Mouse (Mus musculus) heart, embryonic 11.5 days (tissue): ENCODE measurements at regions not wholly inside any gene's neighbourhood (a gene's known extent, or its start where the extent isn't known, plus 50 kb on each side); places are given as distances from the start of the nearest gene placed in this dataset.

Source experiments
- ATAC-seq: fragments of 200-750 bp; cut with Nextera tagmentation; replicated peaks from 2 replicates; pipeline ENCODE4 v1.8.0; 2017; ENCODE audit warnings: moderate library complexity; ENCODE audit not compliant: insufficient number of reproducible peaks, low FRiP score, low TSS enrichment
- H3K27ac ChIP-seq: fragments of 300-500 bp; sonication (generic); 2 replicates; pipeline ENCODE4 v1.5.1; 2014; ENCODE audit warnings: mild to moderate bottlenecking, low read depth, low read length
- H3K27me3 ChIP-seq: fragments of 300-500 bp; sonication (generic); 2 replicates; pipeline ENCODE4 v1.6.1; 2014; ENCODE audit warnings: mild to moderate bottlenecking, low read length, mixed read lengths; ENCODE audit not compliant: control insufficient read depth, insufficient read depth
- H3K36me3 ChIP-seq: fragments of 300-500 bp; sonication (generic); 2 replicates; pipeline ENCODE4 v1.6.1; 2014; ENCODE audit warnings: mild to moderate bottlenecking, low read length, moderate library complexity, mixed read lengths; ENCODE audit not compliant: control insufficient read depth, insufficient read depth
- H3K4me1 ChIP-seq: fragments of 300-500 bp; sonication (generic); 2 replicates; pipeline ENCODE4 v1.6.1; 2014; ENCODE audit warnings: low read length; ENCODE audit not compliant: control insufficient read depth, insufficient read depth
- H3K4me2 ChIP-seq: fragments of 300-500 bp; sonication (generic); 2 replicates; pipeline ENCODE4 v1.6.1; 2014; ENCODE audit warnings: mild to moderate bottlenecking, moderate library complexity
- H3K4me3 ChIP-seq: fragments of 300-500 bp; sonication (generic); 2 replicates; pipeline ENCODE4 v1.5.1; 2014; ENCODE audit warnings: low read depth, low read length
- H3K9ac ChIP-seq: fragments of 300-500 bp; sonication (generic); 2 replicates; pipeline ENCODE4 v1.6.1; 2014; ENCODE audit warnings: mild to moderate bottlenecking, low read depth, low read length, moderate library complexity
- H3K9me3 ChIP-seq: fragments of 300-500 bp; sonication (generic); replicated peaks from 2 replicates; pipeline ENCODE4 v1.6.1; 2016; ENCODE audit warnings: low read length; ENCODE audit not compliant: control insufficient read depth
- WGBS: fragments of 180-500 bp; shearing (Covaris S2); extraction: QIAGEN DNeasy Blood & Tissue Kit; methylation state at CpG from one replicate; pipeline ENCODE4 v1.1.7; 2014; ENCODE audit not compliant: insufficient replicate concordance; 5-methylcytosine and 5-hydroxymethylcytosine counted together

DNA sequence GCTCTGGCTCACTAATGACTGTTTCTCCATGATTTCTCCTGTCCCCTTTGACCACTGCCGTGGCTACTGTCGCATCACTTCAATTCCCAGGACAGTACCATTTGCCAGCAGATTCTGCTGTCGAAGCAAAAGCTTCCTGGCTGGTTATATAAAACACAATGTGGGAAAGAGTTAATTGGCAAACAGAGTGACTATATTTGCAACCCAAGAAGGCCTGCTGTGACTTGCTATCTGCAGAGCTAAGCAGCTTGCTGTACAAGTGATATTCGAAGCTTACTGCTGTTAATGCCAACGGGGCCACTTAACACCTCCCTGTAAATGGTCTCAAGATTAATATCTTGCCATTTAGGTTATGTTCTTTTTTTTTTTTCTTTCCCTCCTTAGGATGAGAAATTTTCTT, 242.2 kb upstream of the A1bg start:
- no peak overlapping the region for H3K27ac ChIP-seq
- ATAC-seq: no peak
- WGBS: 37% methylated on average over 5 of the region's 5 CpGs
- no peak overlapping the region for H3K9ac ChIP-seq
- H3K4me1 ChIP-seq: peaks cover 4% of the 10 kb centered on the region; the same call in 1 of the 2 replicates
- no peak overlapping the region for H3K4me2 ChIP-seq
- H3K4me3 ChIP-seq: no peak overlapping the region
- H3K36me3 ChIP-seq: no peaks in the 10 kb centered on the region
- H3K27me3 ChIP-seq: no peaks in the 10 kb centered on the region
- H3K9me3 ChIP-seq: no peaks in the 10 kb centered on the region

DNA sequence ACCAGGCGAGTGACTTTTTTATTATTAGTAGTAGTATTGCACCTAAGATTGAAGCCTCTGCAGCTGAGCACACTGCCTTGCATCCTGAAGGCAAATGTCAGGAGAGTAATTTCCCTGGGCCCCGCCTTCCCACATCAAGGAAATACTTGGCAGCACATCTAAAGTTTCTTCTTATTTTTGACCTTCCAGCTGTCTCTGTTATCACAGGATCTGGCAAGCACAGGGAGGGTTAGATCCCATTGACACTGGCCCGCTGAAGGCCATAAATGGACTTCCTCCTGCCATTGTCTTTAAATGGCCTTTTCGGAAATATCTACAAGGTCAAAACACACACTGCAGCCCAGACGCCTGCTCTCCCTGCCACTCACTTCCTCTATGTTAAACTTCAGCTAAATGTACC, 238.6 kb upstream of the A1bg start:
- H3K4me3 ChIP-seq: no peak overlapping the region
- 62% methylated on average over 5 of the region's 5 CpGs for WGBS
- no peak overlapping the region for H3K9ac ChIP-seq
- peaks cover 4% of the 10 kb centered on the region; the same call in 1 of the 2 replicates for H3K4me1 ChIP-seq
- H3K27me3 ChIP-seq: no peaks in the 10 kb centered on the region
- H3K36me3 ChIP-seq: no peaks in the 10 kb centered on the region
- no peak overlapping the region for H3K4me2 ChIP-seq
- ATAC-seq: no peak
- no peak overlapping the region for H3K27ac ChIP-seq
- H3K9me3 ChIP-seq: no peaks in the 10 kb centered on the region

GRCm38 (mm10) chr15:61160666-61161065, 237.9 kb upstream of the A1bg start:
- WGBS: 60% methylated on average over 1 of the region's 1 CpGs
- no peak overlapping the region for H3K9ac ChIP-seq
- H3K9me3 ChIP-seq: no peaks in the 10 kb centered on the region
- H3K4me1 ChIP-seq: peaks cover 4% of the 10 kb centered on the region; the same call in 1 of the 2 replicates
- no peaks in the 10 kb centered on the region for H3K27me3 ChIP-seq
- no peaks in the 10 kb centered on the region for H3K36me3 ChIP-seq
- H3K4me3 ChIP-seq: no peak overlapping the region
- H3K27ac ChIP-seq: no peak overlapping the region
- no peak for ATAC-seq
- H3K4me2 ChIP-seq: no peak overlapping the region

GRCm38 (mm10) chr15:61159552-61159951, 236.7 kb upstream of the A1bg start:
- Histone ChIP-seq H3K36me3 (no peaks in the 10 kb centered on the region), H3K4me3 (no peak overlapping the region), H3K4me1 (peaks cover 4% of the 10 kb centered on the region; the same call in 1 of the 2 replicates), H3K27ac (no peak overlapping the region), H3K4me2 (no peak overlapping the region), H3K9me3 (no peaks in the 10 kb centered on the region), H3K9ac (no peak overlapping the region), H3K27me3 (no peaks in the 10 kb centered on the region)
- WGBS: 69% methylated on average over 5 of the region's 5 CpGs
- no peak for ATAC-seq

GRCm38 (mm10) chr15:61158041-61158545, 235.3 kb upstream of the A1bg start:
- no peaks in the 10 kb centered on the region for H3K9me3 ChIP-seq
- peak overlapping the region; percentile 55 for H3K4me2 ChIP-seq
- H3K4me3 ChIP-seq: peak overlapping the region; percentile 28
- 41% methylated on average over 13 of the region's 13 CpGs for WGBS
- H3K4me1 ChIP-seq: peaks cover 4% of the 10 kb centered on the region; the same call in 1 of the 2 replicates
- no peaks in the 10 kb centered on the region for H3K27me3 ChIP-seq
- H3K9ac ChIP-seq: 0 out of 2 replicates have a peak overlapping the region, but pooled peaks have one; percentile 3
- H3K27ac ChIP-seq: no peak overlapping the region
- no peak for ATAC-seq
- H3K36me3 ChIP-seq: no peaks in the 10 kb centered on the region

- Histone ChIP-seq H3K4me1 (peaks cover 4% of the 10 kb centered on the region; the same call in 1 of the 2 replicates), H3K9me3 (no peaks in the 10 kb centered on the region), H3K27ac (no peak overlapping the region), H3K36me3 (no peaks in the 10 kb centered on the region), H3K9ac (no peak overlapping the region), H3K27me3 (no peaks in the 10 kb centered on the region), H3K4me2 (peak overlapping the region; percentile 55), H3K4me3 (peak overlapping the region; percentile 28; the same call in 1 of the 2 replicates)
- ATAC-seq: no peak
- 8% methylated on average over 13 of the region's 13 CpGs for WGBS
These were observed 234.7 kb upstream of the A1bg start for GRCm38 (mm10) chr15:61157543-61157942.

- Histone ChIP-seq H3K4me2 (no peak overlapping the region), H3K4me1 (no peaks in the 10 kb centered on the region), H3K36me3 (no peaks in the 10 kb centered on the region), H3K9ac (no peak overlapping the region), H3K4me3 (no peak overlapping the region), H3K27ac (no peak overlapping the region), H3K27me3 (no peaks in the 10 kb centered on the region), H3K9me3 (no peaks in the 10 kb centered on the region)
- 46% methylated on average over 7 of the region's 7 CpGs for WGBS
- ATAC-seq: no peak
These were observed 232.7 kb upstream of the A1bg start for GRCm38 (mm10) chr15:61155530-61155929.

DNA sequence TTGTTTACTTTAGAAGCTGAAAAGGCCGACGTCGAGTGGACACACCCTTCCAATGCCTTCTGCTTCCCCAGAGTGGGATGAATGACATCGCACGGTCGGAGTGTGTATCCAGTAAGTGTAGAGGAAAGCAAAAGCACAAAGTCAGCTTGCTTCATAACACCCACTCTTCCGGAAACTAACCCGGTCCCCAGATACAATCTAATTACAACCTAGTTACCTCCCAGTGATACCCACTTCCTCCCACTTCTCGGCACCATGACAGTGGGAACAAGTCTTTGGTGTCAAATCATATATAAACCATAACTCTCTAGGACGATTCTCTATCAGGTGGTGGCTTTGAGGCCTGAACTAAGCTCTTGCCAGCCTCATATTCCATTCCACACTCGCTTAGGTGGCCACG, 231.4 kb upstream of the A1bg start:
- Histone ChIP-seq H3K9ac (no peak overlapping the region), H3K36me3 (no peaks in the 10 kb centered on the region), H3K4me2 (no peak overlapping the region), H3K27ac (no peak overlapping the region), H3K27me3 (no peaks in the 10 kb centered on the region), H3K9me3 (no peaks in the 10 kb centered on the region), H3K4me1 (no peaks in the 10 kb centered on the region), H3K4me3 (no peak overlapping the region)
- no peak for ATAC-seq
- 79% methylated on average over 12 of the region's 12 CpGs for WGBS

DNA sequence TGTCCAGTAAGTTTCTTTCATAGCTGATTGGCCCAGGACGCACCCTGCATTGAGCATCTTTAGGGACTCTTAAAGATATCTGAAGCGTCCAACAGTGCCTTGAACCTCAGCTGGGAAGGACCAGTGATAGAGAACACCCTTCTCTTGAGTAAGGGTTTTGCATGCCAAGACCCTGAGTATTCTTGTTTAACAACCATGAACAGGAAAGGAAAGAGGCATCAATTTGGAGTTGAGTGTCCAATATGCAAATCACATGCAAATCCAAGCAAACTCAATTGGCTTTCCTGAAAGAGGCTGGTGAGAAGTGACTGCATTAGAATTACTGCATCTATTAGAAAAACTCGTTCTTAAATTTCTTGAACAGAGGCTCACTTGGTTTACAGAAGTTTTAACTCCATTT, 220.0 kb upstream of the A1bg start:
- no peak for ATAC-seq
- H3K9ac ChIP-seq: no peak overlapping the region
- WGBS: 71% methylated on average over 3 of the region's 3 CpGs

More for the DNA sequence above, 220.0 kb upstream of the A1bg start:
- Histone ChIP-seq H3K9me3 (no peaks in the 10 kb centered on the region), H3K4me2 (no peak overlapping the region), H3K4me1 (0 out of 2 replicates have a peak, but pooled peaks cover 3% of the 10 kb centered on the region), H3K27ac (no peak overlapping the region), H3K4me3 (no peak overlapping the region), H3K27me3 (no peaks in the 10 kb centered on the region), H3K36me3 (no peaks in the 10 kb centered on the region)
